Mouse (Mus musculus): ENCODE measurements around the gene D230025D16Rik. TPM values are rescaled to one million over a fixed set of nuclear protein-coding genes. Genes with fewer than 3 reads are reported as not detected.

Gene D230025D16Rik
- polyA plus RNA-seq, 1 experiment from 2014 or later = 34.6 TPM

GRCm38 (mm10) chr8:105263244-105263912, 38.4 kb downstream of the D230025D16Rik start:
- ATAC-seq = no peak
- H3K9me3 ChIP-seq (replicated peaks; ENCODE audit: control insufficient read depth, low read length, poor library complexity, severe bottlenecking) = no peaks in the 10 kb centered on the region
- no peak overlapping the region; the same call in 1 of the 2 replicates for H3K4me2 ChIP-seq (ENCODE audit: low read length)
- H3K36me3 ChIP-seq (ENCODE audit: control insufficient read depth, insufficient read depth, low read length) = no peaks in the 10 kb centered on the region
- H3K27ac ChIP-seq (ENCODE audit: low read length) = no peak overlapping the region
- H3K4me1 ChIP-seq (ENCODE audit: control insufficient read depth, insufficient read depth, low read length) = peaks cover 13% of the 10 kb centered on the region; the same call in 1 of the 2 replicates
- no peak overlapping the region for H3K9ac ChIP-seq (ENCODE audit: low read depth, low read length)
- no peak overlapping the region; the same call in 1 of the 2 replicates for H3K4me3 ChIP-seq (ENCODE audit: low read depth, low read length)
- H3K27me3 ChIP-seq (ENCODE audit: control insufficient read depth, insufficient read depth, low read depth, low read length) = peaks cover 75% of the 10 kb centered on the region
- WGBS = 39% methylated on average over 16 of the region's 16 CpGs

DNA sequence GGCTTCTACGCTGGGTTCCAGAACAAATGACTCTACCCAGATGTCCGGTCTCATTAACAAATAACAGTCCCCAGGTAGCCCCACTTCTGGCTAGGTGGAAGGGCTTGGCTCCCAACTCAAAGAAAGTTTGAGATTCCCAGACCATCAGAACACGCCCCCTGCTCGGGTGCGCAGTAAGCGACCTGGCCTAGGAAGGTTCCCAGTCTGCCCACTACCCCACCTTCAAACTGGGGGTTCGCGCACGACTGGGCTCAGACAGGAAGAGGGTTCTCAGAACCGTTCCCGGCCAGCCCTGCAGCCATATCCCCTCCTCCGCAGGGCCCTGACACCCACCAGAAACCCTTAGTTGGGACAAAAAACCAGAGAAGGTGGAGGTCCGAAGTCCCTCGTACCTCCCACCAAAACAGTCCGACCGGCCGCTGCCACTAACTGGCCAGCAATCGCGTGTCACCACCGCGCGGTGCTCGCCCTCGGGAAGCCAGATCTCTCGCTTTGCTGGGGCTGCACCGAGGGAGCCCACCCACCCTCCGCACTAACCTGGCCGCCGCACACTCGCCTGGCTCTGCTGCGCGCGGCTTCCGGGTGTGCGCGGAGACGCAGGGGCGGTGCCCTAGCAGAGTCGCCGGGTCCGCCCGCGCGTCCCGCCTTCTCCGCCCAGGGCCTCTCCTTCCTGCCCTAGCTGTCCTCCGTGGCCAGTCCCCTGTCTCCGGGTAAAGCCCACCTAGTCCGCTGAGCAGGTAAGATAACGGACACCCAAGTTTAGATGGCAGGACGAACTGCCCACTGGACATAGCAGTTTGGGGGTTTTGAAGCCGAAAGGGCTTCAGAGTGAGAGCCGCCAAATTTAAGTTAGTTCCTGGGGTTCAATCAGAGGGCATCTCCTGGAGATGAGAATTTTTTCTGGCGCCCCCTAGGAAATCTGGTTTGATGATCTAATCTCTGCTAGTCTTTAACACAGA, 39.4 kb downstream of the D230025D16Rik start, which contains the start of the genes Tradd and Fbxl8:
Gene Tradd, minus strand, starts transcription at position 586 of the 959 bp plus-strand sequence.
Gene Fbxl8, plus strand, starts transcription at position 625 of the 959 bp plus-strand sequence.
- Histone ChIP-seq H3K9me3 (replicated peaks; ENCODE audit: control insufficient read depth, low read length, poor library complexity, severe bottlenecking) (no peaks in the 10 kb centered on the region), H3K27ac (ENCODE audit: low read length) (no peak within 1 kb of the TSS), H3K4me1 (ENCODE audit: control insufficient read depth, insufficient read depth, low read length) (peaks cover 12% of the 10 kb centered on the region; the same call in 1 of the 2 replicates), H3K9ac (ENCODE audit: low read depth, low read length) (peak within 1 kb of the TSS; percentile 74), H3K27me3 (ENCODE audit: control insufficient read depth, insufficient read depth, low read depth, low read length) (peaks cover 70% of the 10 kb centered on the region), H3K4me3 (ENCODE audit: low read depth, low read length) (peak within 1 kb of the TSS; percentile 63), H3K36me3 (ENCODE audit: control insufficient read depth, insufficient read depth, low read length) (no peaks in the 10 kb centered on the region), H3K4me2 (ENCODE audit: low read length) (peak within 1 kb of the TSS; percentile 82)
- no peak for ATAC-seq
- WGBS = 1% methylated on average over 54 of the region's 54 CpGs

DNA sequence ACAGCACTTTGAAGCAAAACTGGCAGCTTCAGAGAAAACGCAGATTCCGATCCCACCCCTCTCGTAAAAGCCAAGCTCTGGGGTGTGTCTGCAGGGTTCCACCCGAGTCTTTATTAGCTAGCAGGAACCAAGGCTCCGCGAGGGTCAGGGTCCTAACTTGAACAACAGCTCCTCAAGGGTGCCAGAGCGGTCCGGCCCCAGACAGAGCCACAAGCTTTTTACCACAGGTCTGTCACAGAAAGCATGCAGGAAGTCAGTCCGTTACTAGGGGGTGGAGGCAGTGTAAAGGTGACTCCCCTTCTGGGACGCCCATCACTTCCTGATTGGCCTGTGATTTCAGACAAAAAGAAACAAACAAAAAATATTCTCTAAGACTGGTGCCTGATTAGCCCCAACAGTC, 40.2 kb downstream of the D230025D16Rik start:
- Histone ChIP-seq H3K9me3 (replicated peaks; ENCODE audit: control insufficient read depth, low read length, poor library complexity, severe bottlenecking) (no peaks in the 10 kb centered on the region), H3K27me3 (ENCODE audit: control insufficient read depth, insufficient read depth, low read depth, low read length) (peaks cover 71% of the 10 kb centered on the region), H3K4me3 (ENCODE audit: low read depth, low read length) (no peak overlapping the region; the same call in 1 of the 2 replicates), H3K27ac (ENCODE audit: low read length) (no peak overlapping the region), H3K9ac (ENCODE audit: low read depth, low read length) (no peak overlapping the region), H3K4me2 (ENCODE audit: low read length) (peak overlapping the region; percentile 82), H3K4me1 (ENCODE audit: control insufficient read depth, insufficient read depth, low read length) (peaks cover 15% of the 10 kb centered on the region), H3K36me3 (ENCODE audit: control insufficient read depth, insufficient read depth, low read length) (no peaks in the 10 kb centered on the region)
- ATAC-seq = no peak
- 15% methylated on average over 10 of the region's 10 CpGs for WGBS

DNA sequence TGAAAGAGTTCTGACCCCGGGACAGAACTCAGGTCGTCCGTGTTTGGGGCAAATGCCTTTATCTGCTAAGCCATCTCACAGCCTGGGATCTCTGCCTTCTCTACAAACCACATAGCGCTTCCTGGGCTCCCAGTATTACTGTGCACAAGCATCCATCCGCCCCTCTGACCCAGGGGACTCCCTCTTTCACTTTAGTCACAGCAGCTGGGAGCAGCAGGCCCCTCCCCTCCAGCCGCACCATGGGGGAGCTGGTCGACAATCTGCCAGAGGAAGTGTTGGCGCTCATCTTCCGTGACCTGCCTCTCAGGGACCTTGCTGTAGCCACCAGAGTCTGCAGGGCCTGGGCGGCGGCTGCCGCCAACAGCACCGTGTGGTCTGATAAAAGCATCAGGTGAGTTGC, 41.8 kb downstream of the D230025D16Rik start:
- H3K9ac ChIP-seq (ENCODE audit: low read depth, low read length) = no peak overlapping the region
- WGBS = 7% methylated on average over 13 of the region's 13 CpGs
- H3K27me3 ChIP-seq (ENCODE audit: control insufficient read depth, insufficient read depth, low read depth, low read length) = peaks cover 78% of the 10 kb centered on the region
- no peak overlapping the region for H3K4me3 ChIP-seq (ENCODE audit: low read depth, low read length)
- H3K36me3 ChIP-seq (ENCODE audit: control insufficient read depth, insufficient read depth, low read length) = no peaks in the 10 kb centered on the region
- no peaks in the 10 kb centered on the region for H3K9me3 ChIP-seq (replicated peaks; ENCODE audit: control insufficient read depth, low read length, poor library complexity, severe bottlenecking)
- no peak overlapping the region for H3K4me2 ChIP-seq (ENCODE audit: low read length)
- no peak overlapping the region for H3K27ac ChIP-seq (ENCODE audit: low read length)
- peaks cover 20% of the 10 kb centered on the region for H3K4me1 ChIP-seq (ENCODE audit: control insufficient read depth, insufficient read depth, low read length)
- no peak for ATAC-seq

GRCm38 (mm10) chr8:105268342-105269074, 43.6 kb downstream of the D230025D16Rik start:
- Histone ChIP-seq H3K27me3 (ENCODE audit: control insufficient read depth, insufficient read depth, low read depth, low read length) (peaks cover 85% of the 10 kb centered on the region), H3K9me3 (replicated peaks; ENCODE audit: control insufficient read depth, low read length, poor library complexity, severe bottlenecking) (no peaks in the 10 kb centered on the region), H3K4me1 (ENCODE audit: control insufficient read depth, insufficient read depth, low read length) (peaks cover 20% of the 10 kb centered on the region), H3K36me3 (ENCODE audit: control insufficient read depth, insufficient read depth, low read length) (no peaks in the 10 kb centered on the region), H3K4me3 (ENCODE audit: low read depth, low read length) (peak overlapping the region; percentile 49), H3K27ac (ENCODE audit: low read length) (peak overlapping the region; percentile 67), H3K4me2 (ENCODE audit: low read length) (peak overlapping the region; percentile 94), H3K9ac (ENCODE audit: low read depth, low read length) (peak overlapping the region; percentile 70)
- ATAC-seq = peak; percentile 91
- under 1% methylated on average over 65 of the region's 65 CpGs for WGBS

- Histone ChIP-seq H3K9me3 (replicated peaks; ENCODE audit: control insufficient read depth, low read length, poor library complexity, severe bottlenecking) (no peaks in the 10 kb centered on the region), H3K9ac (ENCODE audit: low read depth, low read length) (peak overlapping the region; percentile 70), H3K36me3 (ENCODE audit: control insufficient read depth, insufficient read depth, low read length) (no peaks in the 10 kb centered on the region), H3K4me2 (ENCODE audit: low read length) (peak overlapping the region; percentile 94), H3K4me1 (ENCODE audit: control insufficient read depth, insufficient read depth, low read length) (peaks cover 20% of the 10 kb centered on the region), H3K27me3 (ENCODE audit: control insufficient read depth, insufficient read depth, low read depth, low read length) (peaks cover 85% of the 10 kb centered on the region), H3K4me3 (ENCODE audit: low read depth, low read length) (peak overlapping the region; percentile 49), H3K27ac (ENCODE audit: low read length) (peak overlapping the region; percentile 47; the same call in 1 of the 2 replicates)
- ATAC-seq = peak; percentile 47; the same call in 1 of the 2 replicates
- 2% methylated on average over 10 of the region's 10 CpGs for WGBS
Observed at GRCm38 (mm10) chr8:105269075-105269458, 44.1 kb downstream of the D230025D16Rik start.

GRCm38 (mm10) chr8:105269461-105269947, 44.6 kb downstream of the D230025D16Rik start, which contains the start of gene Hsf4:
Hsf4 (plus strand) TSS chr8:105269801.
- H3K27me3 ChIP-seq (ENCODE audit: control insufficient read depth, insufficient read depth, low read depth, low read length) = peaks cover 84% of the 10 kb centered on the region
- no peaks in the 10 kb centered on the region for H3K9me3 ChIP-seq (replicated peaks; ENCODE audit: control insufficient read depth, low read length, poor library complexity, severe bottlenecking)
- peaks cover 20% of the 10 kb centered on the region for H3K4me1 ChIP-seq (ENCODE audit: control insufficient read depth, insufficient read depth, low read length)
- H3K36me3 ChIP-seq (ENCODE audit: control insufficient read depth, insufficient read depth, low read length) = no peaks in the 10 kb centered on the region
- H3K27ac ChIP-seq (ENCODE audit: low read length) = peak within 1 kb of the TSS; percentile 67
- ATAC-seq = 0 out of 2 replicates have a peak, but pooled peaks have one; percentile 1
- H3K9ac ChIP-seq (ENCODE audit: low read depth, low read length) = peak within 1 kb of the TSS; percentile 70
- under 1% methylated on average over 31 of the region's 42 CpGs for WGBS
- H3K4me2 ChIP-seq (ENCODE audit: low read length) = peak within 1 kb of the TSS; percentile 94
- H3K4me3 ChIP-seq (ENCODE audit: low read depth, low read length) = peak within 1 kb of the TSS; percentile 49

Measured in midbrain, embryonic 16.5 days (tissue).